Mouse (Mus musculus) G1E (cell line): ENCODE data around the gene Gfra1.

Experiments
- CTCF ChIP-seq: IDR thresholded peaks from 2 replicates; pipeline ENCODE4 v1.5.1; 2012; ENCODE audit warnings: low read depth, low read length, inconsistent platforms, mixed read lengths
- GATA1 ChIP-seq: IDR thresholded peaks from 2 replicates; pipeline ENCODE4 v1.6.1; 2012; ENCODE audit warnings: borderline replicate concordance, low read length, inconsistent platforms, mixed read lengths
- GATA2 ChIP-seq: IDR thresholded peaks from 2 replicates; pipeline ENCODE4 v1.6.1; 2012; ENCODE audit warnings: low read depth, low read length, inconsistent platforms, borderline replicate concordance
- POLR2AphosphoS5 ChIP-seq: IDR thresholded peaks from 2 replicates; pipeline ENCODE4 v1.6.1; 2012; ENCODE audit warnings: low read depth, low read length, inconsistent platforms; ENCODE audit not compliant: insufficient replicate concordance
- TAL1 ChIP-seq: conservative IDR thresholded peaks from 2 replicates; pipeline ENCODE4 v1.6.1; 2012; ENCODE audit warnings: low read depth, low read length, inconsistent platforms, mixed read lengths

GRCm38 (mm10) chr19:58382535-58382934 lies 73.2 kb downstream of the Gfra1 start:
- no peak for TF ChIP-seq CTCF
- TF ChIP-seq GATA1, result no peak
- TF ChIP-seq GATA2, result no peak
- no peak for TF ChIP-seq POLR2AphosphoS5
- no peak for TF ChIP-seq TAL1
